Mouse (Mus musculus): ENCODE measurements around the gene Zfhx3.

DNA sequence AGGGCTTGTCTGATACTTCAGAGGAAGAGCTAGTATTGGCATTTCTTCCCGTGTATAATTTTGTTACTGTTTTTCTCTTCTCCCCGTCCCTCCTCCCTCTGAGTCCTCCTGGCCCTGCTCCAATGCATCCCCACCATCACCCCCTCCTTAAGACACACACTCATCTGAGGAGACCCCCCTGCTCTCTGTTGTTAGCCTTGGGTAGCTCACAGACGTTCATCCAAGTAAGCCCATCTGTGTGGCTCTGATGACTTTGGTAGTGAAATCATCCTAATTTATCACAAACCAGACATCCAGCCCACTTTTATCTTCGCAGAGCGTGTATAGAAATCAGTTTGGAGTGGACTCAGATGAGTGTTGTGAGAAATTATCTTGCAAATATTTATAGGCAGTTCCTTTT, 4.4 kb downstream of the Zfhx3 start:
- TF ChIP-seq CTCF (conservative IDR thresholded peaks at IDR 0.05; ENCODE audit: insufficient read depth, insufficient read length, low read depth, low read length) (no peak), POLR2A (IDR thresholded peaks at IDR 0.05; ENCODE audit: low read depth, low read length) (no peak)

All from kidney, adult 2 months (tissue).